In genomic region chr10:11061318-11062071, GRCm38 (mm10) we compare ENCODE assay signal across 13 mouse cellular contexts. TPM values are rescaled to one million over a fixed set of nuclear protein-coding genes. Genes with fewer than 3 reads are reported as not detected.
DNase-seq lines count a peak whose midpoint lies in the region; ATAC-seq lines count a peak whose summit lies in the region.
"Had no signal": no experiment of that assay in that cellular context is flagged by ENCODE, and none has a peak within 500 bp of the region (broad histone marks: within the 10 kb centered on the region; RNA-seq: fewer than 3 reads in every experiment).

No protein-coding gene starts in this region.

- no peak overlapping the region for H3K9ac ChIP-seq in midbrain, embryonic 14.5 days (replicated peaks; ENCODE audit: low read length)
- H3K9ac ChIP-seq in midbrain, embryonic 11.5 days (ENCODE audit: low read length), result no peak overlapping the region
- H3K9ac ChIP-seq in heart, embryonic 11.5 days (ENCODE audit: low read depth, low read length), result no peak overlapping the region
- H3K9ac ChIP-seq: embryonic facial prominence, embryonic 12.5 days; heart, embryonic 13.5 days had no signal

- no peak overlapping the region for H3K27ac ChIP-seq in midbrain, embryonic 14.5 days (replicated peaks; ENCODE audit: low read depth, low read length)
- no peak overlapping the region for H3K27ac ChIP-seq in midbrain, embryonic 11.5 days (ENCODE audit: low read depth, low read length)
- no peak overlapping the region for H3K27ac ChIP-seq in heart, embryonic 11.5 days (ENCODE audit: low read depth, low read length)
- H3K27ac ChIP-seq: embryonic facial prominence, embryonic 12.5 days; heart, embryonic 13.5 days; kidney, postnatal 0 days had no signal

- no peak overlapping the region for H3K4me3 ChIP-seq in midbrain, embryonic 14.5 days (replicated peaks; ENCODE audit: low read depth, low read length)
- no peak overlapping the region for H3K4me3 ChIP-seq in midbrain, embryonic 11.5 days (ENCODE audit: low read depth, low read length)
- H3K4me3 ChIP-seq in heart, embryonic 11.5 days (ENCODE audit: low read depth, low read length), result no peak overlapping the region
- H3K4me3 ChIP-seq: embryonic facial prominence, embryonic 12.5 days; heart, embryonic 13.5 days; myocyte had no signal

- H3K4me2 ChIP-seq in midbrain, embryonic 14.5 days (ENCODE audit: low read length), result no peak overlapping the region
- H3K4me2 ChIP-seq in midbrain, embryonic 11.5 days, result no peak overlapping the region
- no peak overlapping the region for H3K4me2 ChIP-seq in heart, embryonic 11.5 days
- H3K4me2 ChIP-seq: embryonic facial prominence, embryonic 12.5 days; heart, embryonic 13.5 days had no signal

- no peak for ATAC-seq in midbrain, embryonic 14.5 days (ENCODE audit: low FRiP score, low TSS enrichment)
- no peak for ATAC-seq in midbrain, embryonic 11.5 days (ENCODE audit: low FRiP score)
- no peak for ATAC-seq in heart, embryonic 11.5 days (replicated peaks; ENCODE audit: insufficient number of reproducible peaks, low FRiP score, low TSS enrichment)

- no peaks in the 10 kb centered on the region for H3K9me3 ChIP-seq in midbrain, embryonic 14.5 days (ENCODE audit: control insufficient read depth, low read length)
- H3K9me3 ChIP-seq in midbrain, embryonic 11.5 days (ENCODE audit: control insufficient read depth, low read length), result no peaks in the 10 kb centered on the region
- no peaks in the 10 kb centered on the region for H3K9me3 ChIP-seq in heart, embryonic 11.5 days (replicated peaks; ENCODE audit: control insufficient read depth, low read length)
- H3K9me3 ChIP-seq: embryonic facial prominence, embryonic 12.5 days; heart, embryonic 13.5 days had no signal

- no peaks in the 10 kb centered on the region for H3K27me3 ChIP-seq in midbrain, embryonic 14.5 days (ENCODE audit: control insufficient read depth, insufficient read depth, low read length)
- no peaks in the 10 kb centered on the region for H3K27me3 ChIP-seq in midbrain, embryonic 11.5 days (ENCODE audit: control insufficient read depth, insufficient read depth, low read length)
- H3K27me3 ChIP-seq in heart, embryonic 11.5 days (ENCODE audit: control insufficient read depth, insufficient read depth, low read length), result no peaks in the 10 kb centered on the region
- H3K27me3 ChIP-seq: embryonic facial prominence, embryonic 12.5 days; heart, embryonic 13.5 days had no signal

- peak; percentile 7 for DNase-seq in midbrain, embryonic 14.5 days
- no peak for DNase-seq in midbrain, embryonic 11.5 days (ENCODE audit: low spot score, missing footprints)
- DNase-seq in gastrocnemius, adult 18-20 months (ENCODE audit: low spot score), result peak; percentile 19
- peak; percentile 26 to 51 for DNase-seq in left cerebral cortex, adult 18-20 months (ENCODE audit: low spot score in 2 of 2)
- DNase-seq in skeletal muscle tissue, adult 2 months (ENCODE audit: low read depth, low spot score), result peak; percentile 40
- DNase-seq in thymus, postnatal 14 days, result no peak
- DNase-seq in adrenal gland, adult 8-10 months, result no peak
- DNase-seq: lung, adult 2 months had no signal

- no peaks in the 10 kb centered on the region for H3K4me1 ChIP-seq in midbrain, embryonic 14.5 days (ENCODE audit: control insufficient read depth, insufficient read depth, low read length)
- H3K4me1 ChIP-seq in midbrain, embryonic 11.5 days (ENCODE audit: control insufficient read depth, insufficient read depth, low read length), result no peaks in the 10 kb centered on the region
- no peaks in the 10 kb centered on the region for H3K4me1 ChIP-seq in heart, embryonic 11.5 days (ENCODE audit: control insufficient read depth, insufficient read depth, low read length)
- H3K4me1 ChIP-seq: embryonic facial prominence, embryonic 12.5 days; heart, embryonic 13.5 days had no signal

- H3K36me3 ChIP-seq in midbrain, embryonic 14.5 days (ENCODE audit: control insufficient read depth, insufficient read depth, low read length), result no peaks in the 10 kb centered on the region
- no peaks in the 10 kb centered on the region for H3K36me3 ChIP-seq in midbrain, embryonic 11.5 days (ENCODE audit: control insufficient read depth, insufficient read depth, low read length)
- no peaks in the 10 kb centered on the region for H3K36me3 ChIP-seq in heart, embryonic 11.5 days (ENCODE audit: control insufficient read depth, insufficient read depth, low read length)
- H3K36me3 ChIP-seq: embryonic facial prominence, embryonic 12.5 days; heart, embryonic 13.5 days had no signal

- WGBS in midbrain, embryonic 14.5 days, result 75% methylated on average over 10 of the region's 10 CpGs
- WGBS in midbrain, embryonic 11.5 days, result 82% methylated on average over 10 of the region's 10 CpGs
- 69% methylated on average over 10 of the region's 10 CpGs for WGBS in heart, embryonic 11.5 days (ENCODE audit: insufficient replicate concordance)

RNA-seq across cellular contexts. Expression of gene Grm1, which starts 20.7 kb away (rescaled TPM):
- polyA plus RNA-seq in midbrain, embryonic 14.5 days (2014; fragmentation: Nextera tagmentation; extraction: Ambion mirVana), result 5.1 and 8.0 TPM in 2 replicates
- polyA plus RNA-seq in midbrain, embryonic 11.5 days (2014; fragmentation: Nextera tagmentation; extraction: Ambion mirVana), result 0.03 and 0.36 TPM in 2 replicates
- under 1 TPM; 0.16 to 0.47 TPM for total RNA-seq in gastrocnemius, adult 18-20 months (2021)
- 10 to 100 TPM; 43.4 to 46.8 TPM for total RNA-seq in left cerebral cortex, adult 18-20 months (2021)
- polyA plus RNA-seq in heart, embryonic 11.5 days (2014; fragmentation: Nextera tagmentation; extraction: Ambion mirVana), result not detected in 2 replicates
- total RNA-seq in adrenal gland, adult 8-10 months (2022), result under 1 TPM; 0.03 to 0.62 (median 0.15) TPM
- polyA plus RNA-seq: kidney, postnatal 0 days; lung, adult 2 months had no signal

Comparison
In these comparisons a context has a peak if more than half of its experiments do, and no peak if none do; other contexts are left out.
1. DNase-seq: peak in midbrain, embryonic 14.5 days (single experiment), gastrocnemius, adult 18-20 months (single experiment), left cerebral cortex, adult 18-20 months (2 of 2) and skeletal muscle tissue, adult 2 months (single experiment); none in midbrain, embryonic 11.5 days (single experiment), thymus, postnatal 14 days (single experiment) and adrenal gland, adult 8-10 months (single experiment).
2. RNA of gene Grm1, which starts 20.7 kb away (total RNA-seq): 43.4 to 46.8 TPM in left cerebral cortex, adult 18-20 months; 0.16 to 0.47 TPM in gastrocnemius, adult 18-20 months and 0.03 to 0.62 TPM in adrenal gland, adult 8-10 months; every median in the first group is over 10 times any median in the second.